Mouse (Mus musculus): Measurements from ENCODE around the gene Top2b. TPM values are rescaled to one million over a fixed set of nuclear protein-coding genes. Genes with fewer than 3 reads are reported as not detected.

The Top2b gene
- polyA plus RNA-seq, 1 experiment from 2014 or later = 161 TPM

GRCm38 (mm10) chr14:16335835-16336417 lies 29.1 kb upstream of the Top2b start:
- Histone ChIP-seq H3K9ac (ENCODE audit: low read length) (no peak overlapping the region), H3K4me1 (ENCODE audit: control insufficient read depth, insufficient read depth, low read length) (no peaks in the 10 kb centered on the region), H3K27ac (ENCODE audit: low read depth, low read length) (no peak overlapping the region), H3K36me3 (ENCODE audit: control insufficient read depth, insufficient read depth, low read length) (no peaks in the 10 kb centered on the region), H3K27me3 (ENCODE audit: control insufficient read depth, insufficient read depth, low read length) (no peaks in the 10 kb centered on the region), H3K4me2 (ENCODE audit: low read depth) (no peak overlapping the region), H3K9me3 (ENCODE audit: control insufficient read depth, low read length) (no peaks in the 10 kb centered on the region), H3K4me3 (ENCODE audit: low read depth, low read length) (no peak overlapping the region)
- WGBS = 66% methylated on average over 3 of the region's 3 CpGs
- no peak for DNase-seq (ENCODE audit: low spot score)
- no peak for ATAC-seq (ENCODE audit: insufficient read depth, low FRiP score, low TSS enrichment)

GRCm38 (mm10) chr14:16347505-16347904 lies 17.5 kb upstream of the Top2b start:
- Histone ChIP-seq H3K4me3 (ENCODE audit: low read depth, low read length) (no peak overlapping the region), H3K27ac (ENCODE audit: low read depth, low read length) (no peak overlapping the region), H3K27me3 (ENCODE audit: control insufficient read depth, insufficient read depth, low read length) (no peaks in the 10 kb centered on the region), H3K4me1 (ENCODE audit: control insufficient read depth, insufficient read depth, low read length) (no peaks in the 10 kb centered on the region), H3K9me3 (ENCODE audit: control insufficient read depth, low read length) (no peaks in the 10 kb centered on the region), H3K36me3 (ENCODE audit: control insufficient read depth, insufficient read depth, low read length) (no peaks in the 10 kb centered on the region), H3K9ac (ENCODE audit: low read length) (no peak overlapping the region), H3K4me2 (ENCODE audit: low read depth) (no peak overlapping the region)
- 77% methylated on average over 9 of the region's 9 CpGs for WGBS
- ATAC-seq (ENCODE audit: insufficient read depth, low FRiP score, low TSS enrichment) (no peak), DNase-seq (ENCODE audit: low spot score) (no peak)

GRCm38 (mm10) chr14:16359704-16360103 lies 5.3 kb upstream of the Top2b start:
- DNase-seq (ENCODE audit: low spot score) (no peak), ATAC-seq (ENCODE audit: insufficient read depth, low FRiP score, low TSS enrichment) (no peak)
- Histone ChIP-seq H3K4me2 (ENCODE audit: low read depth) (no peak overlapping the region), H3K27ac (ENCODE audit: low read depth, low read length) (no peak overlapping the region), H3K27me3 (ENCODE audit: control insufficient read depth, insufficient read depth, low read length) (no peaks in the 10 kb centered on the region), H3K4me1 (ENCODE audit: control insufficient read depth, insufficient read depth, low read length) (no peaks in the 10 kb centered on the region), H3K4me3 (ENCODE audit: low read depth, low read length) (no peak overlapping the region), H3K9ac (ENCODE audit: low read length) (no peak overlapping the region), H3K9me3 (ENCODE audit: control insufficient read depth, low read length) (no peaks in the 10 kb centered on the region), H3K36me3 (ENCODE audit: control insufficient read depth, insufficient read depth, low read length) (no peaks in the 10 kb centered on the region)
- WGBS = 76% methylated on average over 1 of the region's 1 CpGs

GRCm38 (mm10) chr14:16364161-16364831 lies 683 bp upstream of the Top2b start:
- H3K9ac ChIP-seq (ENCODE audit: low read length) = peak overlapping the region; percentile 99
- WGBS = 1% methylated on average over 21 of the region's 32 CpGs
- no peaks in the 10 kb centered on the region for H3K9me3 ChIP-seq (ENCODE audit: control insufficient read depth, low read length)
- peak overlapping the region; percentile 99 for H3K27ac ChIP-seq (ENCODE audit: low read depth, low read length)
- peak overlapping the region; percentile 97 for H3K4me3 ChIP-seq (ENCODE audit: low read depth, low read length)
- H3K27me3 ChIP-seq (ENCODE audit: control insufficient read depth, insufficient read depth, low read length) = no peaks in the 10 kb centered on the region
- peaks cover 11% of the 10 kb centered on the region; the same call in 1 of the 2 replicates for H3K4me1 ChIP-seq (ENCODE audit: control insufficient read depth, insufficient read depth, low read length)
- DNase-seq (ENCODE audit: low spot score) (peak; percentile 69), ATAC-seq (ENCODE audit: insufficient read depth, low FRiP score, low TSS enrichment) (peak; percentile 73)
- H3K36me3 ChIP-seq (ENCODE audit: control insufficient read depth, insufficient read depth, low read length) = no peaks in the 10 kb centered on the region
- peak overlapping the region; percentile 77 for H3K4me2 ChIP-seq (ENCODE audit: low read depth)

GRCm38 (mm10) chr14:16365362-16366173 lies 589 bp downstream of the Top2b start:
- peaks cover 11% of the 10 kb centered on the region; the same call in 1 of the 2 replicates for H3K4me1 ChIP-seq (ENCODE audit: control insufficient read depth, insufficient read depth, low read length)
- DNase-seq (ENCODE audit: low spot score) (peak; percentile 72), ATAC-seq (ENCODE audit: insufficient read depth, low FRiP score, low TSS enrichment) (peak; percentile 58)
- H3K36me3 ChIP-seq (ENCODE audit: control insufficient read depth, insufficient read depth, low read length) = no peaks in the 10 kb centered on the region
- no peaks in the 10 kb centered on the region for H3K9me3 ChIP-seq (ENCODE audit: control insufficient read depth, low read length)
- peak overlapping the region; percentile 99 for H3K9ac ChIP-seq (ENCODE audit: low read length)
- peak overlapping the region; percentile 67 for H3K4me2 ChIP-seq (ENCODE audit: low read depth)
- H3K27me3 ChIP-seq (ENCODE audit: control insufficient read depth, insufficient read depth, low read length) = no peaks in the 10 kb centered on the region
- WGBS = 0% methylated on average over 74 of the region's 87 CpGs
- H3K4me3 ChIP-seq (ENCODE audit: low read depth, low read length) = peak overlapping the region; percentile 97
- H3K27ac ChIP-seq (ENCODE audit: low read depth, low read length) = peak overlapping the region; percentile 99

- Histone ChIP-seq H3K36me3 (ENCODE audit: control insufficient read depth, insufficient read depth, low read length) (no peaks in the 10 kb centered on the region), H3K9me3 (ENCODE audit: control insufficient read depth, low read length) (no peaks in the 10 kb centered on the region), H3K4me3 (ENCODE audit: low read depth, low read length) (peak overlapping the region; percentile 97), H3K27ac (ENCODE audit: low read depth, low read length) (peak overlapping the region; percentile 99; the same call in 1 of the 2 replicates), H3K4me2 (ENCODE audit: low read depth) (peak overlapping the region; percentile 67), H3K4me1 (ENCODE audit: control insufficient read depth, insufficient read depth, low read length) (peaks cover 11% of the 10 kb centered on the region; the same call in 1 of the 2 replicates), H3K9ac (ENCODE audit: low read length) (peak overlapping the region; percentile 99), H3K27me3 (ENCODE audit: control insufficient read depth, insufficient read depth, low read length) (no peaks in the 10 kb centered on the region)
- WGBS = 18% methylated on average over 16 of the region's 16 CpGs
- peak; percentile 5; the same call in 1 of the 2 replicates for ATAC-seq (ENCODE audit: insufficient read depth, low FRiP score, low TSS enrichment)
- DNase-seq (ENCODE audit: low spot score) = no peak
Measured at GRCm38 (mm10) chr14:16366174-16366889, 1.4 kb downstream of the Top2b start.

GRCm38 (mm10) chr14:16366986-16367385 lies 2.0 kb downstream of the Top2b start:
- no peak for DNase-seq (ENCODE audit: low spot score)

GRCm38 (mm10) chr14:16372761-16373160 lies 7.8 kb downstream of the Top2b start:
- DNase-seq (ENCODE audit: low spot score) = no peak
- H3K27ac ChIP-seq (ENCODE audit: low read depth, low read length) = no peak overlapping the region
- no peak for ATAC-seq (ENCODE audit: insufficient read depth, low FRiP score, low TSS enrichment)
- H3K4me2 ChIP-seq (ENCODE audit: low read depth) = no peak overlapping the region
- no peaks in the 10 kb centered on the region for H3K27me3 ChIP-seq (ENCODE audit: control insufficient read depth, insufficient read depth, low read length)
- H3K9ac ChIP-seq (ENCODE audit: low read length) = no peak overlapping the region
- H3K9me3 ChIP-seq (ENCODE audit: control insufficient read depth, low read length) = no peaks in the 10 kb centered on the region
- H3K4me1 ChIP-seq (ENCODE audit: control insufficient read depth, insufficient read depth, low read length) = peaks cover 3% of the 10 kb centered on the region; the same call in 1 of the 2 replicates
- no peaks in the 10 kb centered on the region for H3K36me3 ChIP-seq (ENCODE audit: control insufficient read depth, insufficient read depth, low read length)
- H3K4me3 ChIP-seq (ENCODE audit: low read depth, low read length) = no peak overlapping the region

More at GRCm38 (mm10) chr14:16366986-16367385, 2.0 kb downstream of the Top2b start:
- Histone ChIP-seq H3K4me3 (ENCODE audit: low read depth, low read length) (peak overlapping the region; percentile 97), H3K9me3 (ENCODE audit: control insufficient read depth, low read length) (no peaks in the 10 kb centered on the region), H3K9ac (ENCODE audit: low read length) (peak overlapping the region; percentile 14; the same call in 1 of the 2 replicates), H3K36me3 (ENCODE audit: control insufficient read depth, insufficient read depth, low read length) (no peaks in the 10 kb centered on the region), H3K27ac (ENCODE audit: low read depth, low read length) (no peak overlapping the region), H3K27me3 (ENCODE audit: control insufficient read depth, insufficient read depth, low read length) (no peaks in the 10 kb centered on the region), H3K4me1 (ENCODE audit: control insufficient read depth, insufficient read depth, low read length) (peaks cover 11% of the 10 kb centered on the region; the same call in 1 of the 2 replicates), H3K4me2 (ENCODE audit: low read depth) (peak overlapping the region; percentile 67)
- no peak for ATAC-seq (ENCODE audit: insufficient read depth, low FRiP score, low TSS enrichment)
- 59% methylated on average over 2 of the region's 2 CpGs for WGBS

Data from neural tube, embryonic 11.5 days (tissue).